Mouse (Mus musculus): ENCODE measurements around the gene Tanc2.

Gene Tanc2

GRCm38 (mm10) chr11:105643995-105644394 lies 54.2 kb downstream of the Tanc2 start:
- DNase-seq (ENCODE audit: low spot score in 2 of 2), result no peak

- no peak for DNase-seq (ENCODE audit: low spot score in 2 of 2)
Measured at GRCm38 (mm10) chr11:105648026-105648425, 58.2 kb downstream of the Tanc2 start.

- DNase-seq (ENCODE audit: low spot score in 2 of 2), result no peak
Measured at GRCm38 (mm10) chr11:105654616-105655015, 64.8 kb downstream of the Tanc2 start.

- no peak for DNase-seq (ENCODE audit: low spot score in 2 of 2)
Measured at GRCm38 (mm10) chr11:105655335-105655734, 65.5 kb downstream of the Tanc2 start.

GRCm38 (mm10) chr11:105667879-105668278 lies 78.1 kb downstream of the Tanc2 start:
- DNase-seq (ENCODE audit: low spot score in 2 of 2), result no peak

- DNase-seq (ENCODE audit: low spot score in 2 of 2), result no peak
Measured at GRCm38 (mm10) chr11:105678996-105679395, 89.2 kb downstream of the Tanc2 start.

- no peak for DNase-seq (ENCODE audit: low spot score in 2 of 2)
Measured at GRCm38 (mm10) chr11:105684747-105685146, 95.0 kb downstream of the Tanc2 start.

GRCm38 (mm10) chr11:105700528-105700927 lies 110.7 kb downstream of the Tanc2 start:
- no peak for DNase-seq (ENCODE audit: low spot score in 2 of 2)

- no peak for DNase-seq (ENCODE audit: low spot score in 2 of 2)
Measured at GRCm38 (mm10) chr11:105719660-105720059, 129.9 kb downstream of the Tanc2 start.

GRCm38 (mm10) chr11:105731541-105731940 lies 141.8 kb downstream of the Tanc2 start:
- DNase-seq (ENCODE audit: low spot score in 2 of 2), result no peak

- DNase-seq (ENCODE audit: low spot score in 2 of 2), result no peak
Measured at GRCm38 (mm10) chr11:105731989-105732531, 142.3 kb downstream of the Tanc2 start.

- DNase-seq (ENCODE audit: low spot score in 2 of 2), result no peak
Measured at GRCm38 (mm10) chr11:105743171-105743570, 153.4 kb downstream of the Tanc2 start.

GRCm38 (mm10) chr11:105749297-105750071 lies 159.7 kb downstream of the Tanc2 start:
- DNase-seq (ENCODE audit: low spot score in 2 of 2), result no peak

GRCm38 (mm10) chr11:105758561-105759203 lies 168.9 kb downstream of the Tanc2 start:
- DNase-seq (ENCODE audit: low spot score in 2 of 2), result no peak

- no peak for DNase-seq (ENCODE audit: low spot score in 2 of 2)
Measured at GRCm38 (mm10) chr11:105759413-105759812, 169.6 kb downstream of the Tanc2 start.

GRCm38 (mm10) chr11:105760346-105760745 lies 170.6 kb downstream of the Tanc2 start:
- DNase-seq (ENCODE audit: low spot score in 2 of 2), result no peak

GRCm38 (mm10) chr11:105777802-105778201 lies 188.0 kb downstream of the Tanc2 start:
- no peak for DNase-seq (ENCODE audit: low spot score in 2 of 2)

GRCm38 (mm10) chr11:105792501-105792900 lies 202.7 kb downstream of the Tanc2 start:
- DNase-seq (ENCODE audit: low spot score in 2 of 2), result no peak

- no peak for DNase-seq (ENCODE audit: low spot score in 2 of 2)
Measured at GRCm38 (mm10) chr11:105803686-105804085, 213.9 kb downstream of the Tanc2 start.

GRCm38 (mm10) chr11:105804776-105805175 lies 215.0 kb downstream of the Tanc2 start:
- no peak for DNase-seq (ENCODE audit: low spot score in 2 of 2)

GRCm38 (mm10) chr11:105807103-105807502 lies 217.3 kb downstream of the Tanc2 start:
- no peak for DNase-seq (ENCODE audit: low spot score in 2 of 2)

GRCm38 (mm10) chr11:105823246-105823645 lies 233.5 kb downstream of the Tanc2 start:
- DNase-seq (ENCODE audit: low spot score in 2 of 2), result no peak

- DNase-seq (ENCODE audit: low spot score in 2 of 2), result no peak
Measured at GRCm38 (mm10) chr11:105823759-105824158, 234.0 kb downstream of the Tanc2 start.

Data from spleen, postnatal 4 days (tissue).